9 mouse cellular contexts compared by ENCODE assay signal in genomic region chr9:110134176-110134575, GRCm38 (mm10). TPM values are rescaled to one million over a fixed set of nuclear protein-coding genes. Genes with fewer than 3 reads are reported as not detected.
DNase-seq lines count a peak whose midpoint lies in the region; ATAC-seq lines count a peak whose summit lies in the region.
"Had no signal": no experiment of that assay in that cellular context is flagged by ENCODE, and none has a peak within 500 bp of the region (broad histone marks: within the 10 kb centered on the region; RNA-seq: fewer than 3 reads in every experiment).

No protein-coding gene starts in this region.

- no peak for ATAC-seq in CD4-positive, CD25-positive, alpha-beta regulatory T cell, adult 4 months
- ATAC-seq in activated CD4-positive, CD25-positive, alpha-beta regulatory T cell, adult 4 months = no peak

- DNase-seq in CD4-positive, CD25-positive, alpha-beta regulatory T cell, adult 2 months (ENCODE audit: low read depth, low spot score) = peak; percentile 45
- DNase-seq in retina, postnatal 1 day = peak; percentile 18
- no peak for DNase-seq in retina, embryonic 14.5 days (ENCODE audit: low spot score)
- peak; percentile 65 for DNase-seq in induced T-regulatory cell, adult 2 months (ENCODE audit: low read depth)
- peak; percentile 22 for DNase-seq in splenic B cell, adult 2 months (ENCODE audit: low read depth, low spot score)
- no peak for DNase-seq in c-Kit-positive CD71-positive TER-119-positive erythroid progenitor cells, embryonic 14.5 days (ENCODE audit: low spot score)
- DNase-seq: cerebellum, adult 2 months had no signal

- H3K36me3 ChIP-seq in splenic B cell, adult 2 months (ENCODE audit: control insufficient read depth, insufficient read depth, low read length, poor library complexity, severe bottlenecking) = no peaks in the 10 kb centered on the region; the same call in 1 of the 2 replicates

- no peaks in the 10 kb centered on the region for H3K27me3 ChIP-seq in splenic B cell, adult 2 months (ENCODE audit: control insufficient read depth, insufficient read depth, low read length, poor library complexity, severe bottlenecking)

RNA-seq across cellular contexts. Expression of gene Dhx30, which starts 16.5 kb away (rescaled TPM):
- polyA plus RNA-seq in CD4-positive, CD25-positive, alpha-beta regulatory T cell, adult 4 months (2017; shearing (Covaris generic)) = 100 to 1,000 TPM; 102 to 156 TPM
- polyA plus RNA-seq in activated CD4-positive, CD25-positive, alpha-beta regulatory T cell, adult 4 months (2017; shearing (Covaris generic)) = 10 to 100 TPM; 74.5 to 77.7 TPM

RNA-seq across cellular contexts. Expression of gene Smarcc1, which starts 16.7 kb away (rescaled TPM):
- 10 to 100 TPM; 23.4 to 24.1 TPM for polyA plus RNA-seq in CD4-positive, CD25-positive, alpha-beta regulatory T cell, adult 4 months (2017; shearing (Covaris generic))
- 10 to 100 TPM; 30.7 to 34.5 TPM for polyA plus RNA-seq in activated CD4-positive, CD25-positive, alpha-beta regulatory T cell, adult 4 months (2017; shearing (Covaris generic))

Comparison
In these comparisons a context has a peak if more than half of its experiments do, and no peak if none do; other contexts are left out.
1. DNase-seq: peak in CD4-positive, CD25-positive, alpha-beta regulatory T cell, adult 2 months (single experiment), retina, postnatal 1 day (single experiment), induced T-regulatory cell, adult 2 months (single experiment) and splenic B cell, adult 2 months (single experiment); none in retina, embryonic 14.5 days (single experiment) and c-Kit-positive CD71-positive TER-119-positive erythroid progenitor cells, embryonic 14.5 days (single experiment).